Mouse (Mus musculus): ENCODE measurements around the gene Fam193a.

DNA sequence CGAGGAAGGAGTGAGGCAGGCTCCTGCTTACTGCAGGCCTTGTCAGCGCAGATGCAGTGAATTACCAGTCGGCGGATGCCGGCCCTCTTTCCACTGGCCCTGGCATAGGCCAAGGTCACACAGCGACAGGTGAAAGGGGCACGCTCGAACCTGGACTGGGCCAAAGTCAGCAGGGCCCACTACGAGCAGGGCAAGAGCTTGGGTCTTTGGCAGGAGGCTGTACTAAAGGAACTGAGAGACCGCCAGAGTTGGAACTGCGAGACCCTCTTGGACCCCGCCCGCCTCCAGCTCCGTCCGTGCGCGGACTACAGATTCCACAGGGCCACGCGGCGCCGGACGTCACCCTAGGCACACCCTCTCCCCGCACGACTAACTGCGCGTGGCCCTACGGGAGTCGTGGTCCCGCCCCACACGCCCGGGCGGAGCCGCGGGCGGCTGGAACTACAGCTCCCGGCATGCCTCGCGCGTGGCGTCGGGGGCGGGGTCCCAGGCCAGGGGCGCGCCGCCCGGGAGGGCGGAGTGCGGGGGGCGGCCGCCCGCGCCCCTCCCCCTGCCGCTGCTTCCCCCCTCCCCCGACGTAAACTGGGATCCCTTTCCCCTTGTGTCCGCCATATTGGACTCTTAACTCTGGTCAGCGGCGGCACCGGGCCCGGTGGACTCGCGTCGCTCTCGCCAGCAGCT lies at the start of gene Fam193a:
- TF ChIP-seq CTCF (IDR thresholded peaks at IDR 0.05; ENCODE audit: borderline replicate concordance, extremely low read depth, insufficient read depth, insufficient read length): no peak
- TF ChIP-seq POLR2A (IDR thresholded peaks at IDR 0.05; ENCODE audit: borderline replicate concordance, extremely low read depth, insufficient read depth, insufficient read length, poor library complexity, severe bottlenecking): peak; percentile 50; the same call in 1 of the 2 replicates
